Mouse (Mus musculus) stomach, embryonic 15.5 days (tissue): ENCODE measurements around the gene Fbf1. TPM values are rescaled to one million over a fixed set of nuclear protein-coding genes. Genes with fewer than 3 reads are reported as not detected.

Experiments
- polyA plus RNA-seq: library from polyadenylated mRNA; unstranded; fragments of >200 nt; fragmentation: Nextera tagmentation; extraction: Ambion mirVana; gene quantifications from 2 replicates; pipeline ENCODE4 v1.2.1, GENCODE M21; 2015

The Fbf1 gene
- polyA plus RNA-seq, 1 experiment from 2014 or later: 26.8 TPM

Other genes with a start within 250 kb of the Fbf1 start
- gene Sap30bp, start 234.9 kb downstream of the Fbf1 start, polyA plus RNA-seq: 34.6 and 36.4 TPM in 2 replicates
- gene Recql5, start 234.7 kb downstream of the Fbf1 start, polyA plus RNA-seq: 16.3 and 21.9 TPM in 2 replicates
- 13.4 and 13.5 TPM in 2 replicates for gene Itgb4, start 193.5 kb downstream of the Fbf1 start, polyA plus RNA-seq
- gene Galk1, start 155.4 kb downstream of the Fbf1 start, polyA plus RNA-seq: 186 and 208 TPM in 2 replicates
- gene H3f3b, start 140.2 kb downstream of the Fbf1 start, polyA plus RNA-seq: 1,577 and 1,755 TPM in 2 replicates
- 27.3 and 33.2 TPM in 2 replicates for gene Unk, start 137.8 kb downstream of the Fbf1 start, polyA plus RNA-seq
- 6.5 and 8.0 TPM in 2 replicates for gene Unc13d, start 90.2 kb downstream of the Fbf1 start, polyA plus RNA-seq
- 70.4 and 77.6 TPM in 2 replicates for gene Wbp2, start 81.2 kb downstream of the Fbf1 start, polyA plus RNA-seq
- 27.6 and 30.9 TPM in 2 replicates for gene Trim47, start 41.0 kb downstream of the Fbf1 start, polyA plus RNA-seq
- 5.7 and 6.5 TPM in 2 replicates for gene Trim65, start 37.0 kb downstream of the Fbf1 start, polyA plus RNA-seq
- gene Mrpl38, start 29.3 kb downstream of the Fbf1 start, polyA plus RNA-seq: 94.8 and 102 TPM in 2 replicates
- 74.8 and 78.3 TPM in 2 replicates for gene Ten1, start 30.7 kb upstream of the Fbf1 start, polyA plus RNA-seq
- 33.6 and 38.1 TPM in 2 replicates for gene Acox1, start 30.9 kb upstream of the Fbf1 start, polyA plus RNA-seq
- gene Evpl, start 69.9 kb upstream of the Fbf1 start, polyA plus RNA-seq: 9.8 and 17.0 TPM in 2 replicates
- gene Srp68, start 106.1 kb upstream of the Fbf1 start, polyA plus RNA-seq: 89.5 and 101 TPM in 2 replicates
- gene Galr2, start 112.8 kb upstream of the Fbf1 start, polyA plus RNA-seq: 0.15 and 0.35 TPM in 2 replicates
- gene Exoc7, start 139.1 kb upstream of the Fbf1 start, polyA plus RNA-seq: 52.3 and 52.9 TPM in 2 replicates
- gene Foxj1, start 167.2 kb upstream of the Fbf1 start, polyA plus RNA-seq: 0.97 and 1.1 TPM in 2 replicates
- 13.5 and 14.5 TPM in 2 replicates for gene Rnf157, start 244.9 kb upstream of the Fbf1 start, polyA plus RNA-seq